Comparison of ENCODE assay signal across 10 mouse cellular contexts in the genomic region with DNA sequence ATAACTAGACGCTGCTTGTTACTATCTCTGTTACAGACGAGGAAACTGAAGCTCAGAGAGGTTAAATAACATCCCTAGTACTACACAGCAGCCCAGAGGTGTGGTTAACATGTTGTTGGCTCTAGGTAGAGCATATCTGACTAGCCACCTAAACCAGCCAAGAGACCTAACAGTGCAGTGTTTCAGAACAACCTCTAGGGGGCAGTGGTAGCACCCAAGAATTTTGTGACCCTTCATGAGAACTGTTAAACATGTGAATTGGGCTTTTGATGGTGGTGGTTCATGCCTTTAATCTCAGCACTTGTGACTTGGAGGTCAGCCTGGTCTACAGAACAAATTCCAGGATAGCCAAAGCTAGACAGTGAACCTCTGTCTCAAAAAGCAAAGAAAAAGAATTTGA. TPM values are rescaled to one million over a fixed set of nuclear protein-coding genes. Genes with fewer than 3 reads are reported as not detected.
DNase-seq lines count a peak whose midpoint lies in the region; ATAC-seq and TF ChIP-seq lines count a peak whose summit lies in the region.
"Had no signal": no experiment of that assay in that cellular context is flagged by ENCODE, and none has a peak within 500 bp of the region (broad histone marks: within the 10 kb centered on the region; RNA-seq: fewer than 3 reads in every experiment).

No protein-coding gene starts in this region.

- no peak for TF ChIP-seq POLR2A in kidney, adult 2 months (IDR thresholded peaks at IDR 0.05; ENCODE audit: low read depth, low read length)

- H3K27ac ChIP-seq in hindbrain, embryonic 11.5 days (ENCODE audit: low read depth, low read length): no peak overlapping the region
- H3K27ac ChIP-seq in hindbrain, embryonic 16.5 days (ENCODE audit: low read depth, low read length): no peak overlapping the region
- H3K27ac ChIP-seq in embryonic facial prominence, embryonic 14.5 days (replicated peaks; ENCODE audit: low read depth, low read length): no peak overlapping the region
- H3K27ac ChIP-seq in kidney, adult 2 months (ENCODE audit: insufficient read depth, low read depth, low read length): no peak overlapping the region
- H3K27ac ChIP-seq in midbrain, embryonic 16.5 days (ENCODE audit: low read length): no peak overlapping the region
- H3K27ac ChIP-seq: embryonic facial prominence, embryonic 12.5 days; midbrain, embryonic 12.5 days had no signal

- no peaks in the 10 kb centered on the region for H3K4me1 ChIP-seq in hindbrain, embryonic 11.5 days (replicated peaks; ENCODE audit: control insufficient read depth, insufficient read depth, low read length)
- H3K4me1 ChIP-seq in hindbrain, embryonic 16.5 days (ENCODE audit: control insufficient read depth, insufficient read depth, low read depth, low read length): no peaks in the 10 kb centered on the region
- H3K4me1 ChIP-seq in embryonic facial prominence, embryonic 14.5 days (ENCODE audit: control insufficient read depth, insufficient read depth, low read length): no peaks in the 10 kb centered on the region
- peaks cover 6% of the 10 kb centered on the region for H3K4me1 ChIP-seq in kidney, adult 2 months (ENCODE audit: control insufficient read depth, insufficient read depth, low read length)
- no peaks in the 10 kb centered on the region for H3K4me1 ChIP-seq in midbrain, embryonic 16.5 days (ENCODE audit: control insufficient read depth, insufficient read depth, low read length)
- H3K4me1 ChIP-seq: embryonic facial prominence, embryonic 12.5 days; midbrain, embryonic 12.5 days had no signal

- peak; percentile 67 for DNase-seq in hindbrain, embryonic 11.5 days (ENCODE audit: low spot score)
- peak; percentile 70 for DNase-seq in CD4-positive, CD25-positive, alpha-beta regulatory T cell, adult 2 months (ENCODE audit: low read depth, low spot score)
- DNase-seq in adrenal gland, postnatal 25 days: peak; percentile 13
- DNase-seq in embryonic facial prominence, embryonic 14.5 days (ENCODE audit: low spot score): peak; percentile 45
- DNase-seq in kidney, adult 2 months: peak; percentile 69
- no peak for DNase-seq in urinary bladder, adult 18-20 months (ENCODE audit: low spot score in 2 of 2)

- H3K27me3 ChIP-seq in hindbrain, embryonic 11.5 days (ENCODE audit: control insufficient read depth, insufficient read depth, low read length): no peaks in the 10 kb centered on the region
- no peaks in the 10 kb centered on the region for H3K27me3 ChIP-seq in hindbrain, embryonic 16.5 days (replicated peaks; ENCODE audit: control insufficient read depth, insufficient read depth, low read length)
- H3K27me3 ChIP-seq in embryonic facial prominence, embryonic 14.5 days (replicated peaks; ENCODE audit: control insufficient read depth, insufficient read depth, low read length): no peaks in the 10 kb centered on the region
- H3K27me3 ChIP-seq in kidney, adult 2 months (replicated peaks; ENCODE audit: control insufficient read depth, insufficient read depth, low read length): no peaks in the 10 kb centered on the region
- no peaks in the 10 kb centered on the region for H3K27me3 ChIP-seq in midbrain, embryonic 16.5 days (ENCODE audit: control insufficient read depth, insufficient read depth, low read depth, low read length)
- H3K27me3 ChIP-seq: embryonic facial prominence, embryonic 12.5 days; midbrain, embryonic 12.5 days had no signal

- no peaks in the 10 kb centered on the region for H3K36me3 ChIP-seq in hindbrain, embryonic 11.5 days (ENCODE audit: control insufficient read depth, insufficient read depth, low read length)
- no peaks in the 10 kb centered on the region for H3K36me3 ChIP-seq in hindbrain, embryonic 16.5 days (ENCODE audit: control insufficient read depth, insufficient read depth, low read length)
- H3K36me3 ChIP-seq in embryonic facial prominence, embryonic 14.5 days (ENCODE audit: control insufficient read depth, insufficient read depth, low read length): no peaks in the 10 kb centered on the region
- H3K36me3 ChIP-seq in kidney, adult 2 months (ENCODE audit: control insufficient read depth, insufficient read depth, low read length): no peaks in the 10 kb centered on the region
- H3K36me3 ChIP-seq in midbrain, embryonic 16.5 days (ENCODE audit: control insufficient read depth, insufficient read depth, low read length): no peaks in the 10 kb centered on the region
- H3K36me3 ChIP-seq: embryonic facial prominence, embryonic 12.5 days; midbrain, embryonic 12.5 days had no signal

- H3K4me2 ChIP-seq in hindbrain, embryonic 11.5 days (replicated peaks; ENCODE audit: low read depth, low read length): no peak overlapping the region
- H3K4me2 ChIP-seq in hindbrain, embryonic 16.5 days (ENCODE audit: low read length): no peak overlapping the region
- H3K4me2 ChIP-seq in embryonic facial prominence, embryonic 14.5 days (ENCODE audit: low read depth, low read length): no peak overlapping the region
- no peak overlapping the region for H3K4me2 ChIP-seq in midbrain, embryonic 16.5 days (ENCODE audit: low read length)
- H3K4me2 ChIP-seq: embryonic facial prominence, embryonic 12.5 days; midbrain, embryonic 12.5 days had no signal

- H3K9ac ChIP-seq in hindbrain, embryonic 11.5 days (ENCODE audit: low read depth, low read length): no peak overlapping the region
- H3K9ac ChIP-seq in hindbrain, embryonic 16.5 days (ENCODE audit: low read depth, low read length): no peak overlapping the region
- no peak overlapping the region for H3K9ac ChIP-seq in embryonic facial prominence, embryonic 14.5 days (ENCODE audit: low read depth, low read length)
- no peak overlapping the region for H3K9ac ChIP-seq in midbrain, embryonic 16.5 days (ENCODE audit: low read depth, low read length)
- H3K9ac ChIP-seq: embryonic facial prominence, embryonic 12.5 days; midbrain, embryonic 12.5 days had no signal

- 25% methylated on average over 2 of the region's 2 CpGs for WGBS in hindbrain, embryonic 11.5 days
- 34% methylated on average over 2 of the region's 2 CpGs for WGBS in hindbrain, embryonic 16.5 days
- WGBS in embryonic facial prominence, embryonic 14.5 days: 22% methylated on average over 2 of the region's 2 CpGs
- WGBS in kidney, adult 2 months: 39% methylated on average over 2 of the region's 2 CpGs
- 31% methylated on average over 2 of the region's 2 CpGs for WGBS in midbrain, embryonic 16.5 days

- H3K4me3 ChIP-seq in hindbrain, embryonic 11.5 days (ENCODE audit: low read depth, low read length): no peak overlapping the region
- no peak overlapping the region for H3K4me3 ChIP-seq in hindbrain, embryonic 16.5 days (ENCODE audit: low read length)
- no peak overlapping the region for H3K4me3 ChIP-seq in embryonic facial prominence, embryonic 14.5 days (ENCODE audit: low read depth, low read length)
- no peak overlapping the region for H3K4me3 ChIP-seq in kidney, adult 2 months (ENCODE audit: insufficient read depth, low read depth, low read length)
- H3K4me3 ChIP-seq in midbrain, embryonic 16.5 days (ENCODE audit: low read depth, low read length): no peak overlapping the region
- H3K4me3 ChIP-seq: embryonic facial prominence, embryonic 12.5 days; midbrain, embryonic 12.5 days had no signal

- ATAC-seq in hindbrain, embryonic 11.5 days (ENCODE audit: low FRiP score): peak; percentile 49; the same call in 1 of the 2 replicates
- ATAC-seq in hindbrain, embryonic 16.5 days: no peak
- no peak for ATAC-seq in embryonic facial prominence, embryonic 14.5 days (ENCODE audit: low read depth)
- ATAC-seq in midbrain, embryonic 16.5 days: 0 out of 2 replicates have a peak, but pooled peaks have one; percentile 21

- TF ChIP-seq CTCF in kidney, adult 2 months (conservative IDR thresholded peaks at IDR 0.05; ENCODE audit: insufficient read depth, insufficient read length, low read depth, low read length): peak; percentile 79

- H3K9me3 ChIP-seq in hindbrain, embryonic 11.5 days (ENCODE audit: control insufficient read depth, low read length): no peaks in the 10 kb centered on the region
- no peaks in the 10 kb centered on the region for H3K9me3 ChIP-seq in hindbrain, embryonic 16.5 days (ENCODE audit: control insufficient read depth, low read length)
- no peaks in the 10 kb centered on the region for H3K9me3 ChIP-seq in embryonic facial prominence, embryonic 14.5 days (ENCODE audit: control insufficient read depth, low read length)
- no peaks in the 10 kb centered on the region for H3K9me3 ChIP-seq in midbrain, embryonic 16.5 days (replicated peaks; ENCODE audit: control insufficient read depth, low read length, poor library complexity, severe bottlenecking)
- H3K9me3 ChIP-seq: embryonic facial prominence, embryonic 12.5 days; midbrain, embryonic 12.5 days had no signal

RNA-seq across cellular contexts. Expression of gene Tbc1d1, which starts 46.2 kb away (rescaled TPM):
- polyA plus RNA-seq in hindbrain, embryonic 11.5 days (2014; fragmentation: Nextera tagmentation; extraction: Ambion mirVana): 20.2 and 23.3 TPM in 2 replicates
- 10.9 and 12.3 TPM in 2 replicates for polyA plus RNA-seq in hindbrain, embryonic 16.5 days (2015; fragmentation: Nextera tagmentation; extraction: Ambion mirVana)
- 10.8 and 11.2 TPM in 2 replicates for total RNA-seq in adrenal gland, postnatal 25 days (2021)
- polyA plus RNA-seq in embryonic facial prominence, embryonic 14.5 days (2014; fragmentation: Nextera tagmentation; extraction: Ambion mirVana): 19.1 and 21.5 TPM in 2 replicates
- polyA plus RNA-seq in kidney, adult 2 months (2012; rRNA removed): 37.0 and 38.3 TPM in 2 replicates
- 8.5 and 8.8 TPM in 2 replicates for polyA plus RNA-seq in midbrain, embryonic 16.5 days (2015; fragmentation: Nextera tagmentation; extraction: Ambion mirVana)

Comparison
In these comparisons a context has a peak if more than half of its experiments do, and no peak if none do; other contexts are left out.
1. ATAC-seq: peak in hindbrain, embryonic 11.5 days (single experiment) and midbrain, embryonic 16.5 days (single experiment); none in hindbrain, embryonic 16.5 days (single experiment) and embryonic facial prominence, embryonic 14.5 days (single experiment).
2. DNase-seq: peak in hindbrain, embryonic 11.5 days (single experiment), CD4-positive, CD25-positive, alpha-beta regulatory T cell, adult 2 months (single experiment), adrenal gland, postnatal 25 days (single experiment), embryonic facial prominence, embryonic 14.5 days (single experiment) and kidney, adult 2 months (single experiment); none in urinary bladder, adult 18-20 months (0 of 2).